Mouse (Mus musculus) liver, embryonic 14.5 days (tissue): ENCODE results near the gene S100pbp.
A peak's percentile ranks its signal among the peaks of the same experiment; 100 is the strongest.

Source experiments
- CTCF ChIP-seq: IDR thresholded peaks from 2 replicates; pipeline ENCODE4 v1.5.1; 2016; ENCODE audit warnings: antibody characterized with exemption, low read depth, control low read depth
- EP300 ChIP-seq: IDR thresholded peaks from 2 replicates; pipeline ENCODE4 v1.6.1; 2016; ENCODE audit warnings: antibody characterized with exemption, low read depth

DNA sequence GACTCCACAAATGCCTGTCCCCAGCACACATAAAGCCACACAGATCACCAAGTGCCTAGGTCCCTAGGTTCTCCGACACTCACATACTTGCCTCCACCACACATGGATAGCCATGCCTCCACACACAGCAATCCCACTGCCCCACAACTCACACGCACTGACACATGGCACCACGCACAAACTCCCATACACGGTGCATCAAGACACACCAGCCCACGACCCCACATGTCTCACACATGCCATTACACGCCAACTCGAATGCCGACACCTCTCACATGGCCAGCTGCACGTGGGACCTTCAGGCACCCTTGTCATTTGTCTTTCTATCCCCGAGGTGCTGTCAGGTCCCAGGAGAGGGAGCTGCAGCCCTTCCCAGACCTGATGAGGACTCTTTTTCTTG, 69.8 kb downstream of the S100pbp start:
- TF ChIP-seq CTCF: 0 out of 2 replicates have a peak, but pooled peaks have one; percentile 1
- no peak for TF ChIP-seq EP300
